Mouse (Mus musculus) right cerebral cortex, postnatal 10 days (tissue): Measurements from ENCODE around the gene Tril.
A peak's percentile ranks its signal among the peaks of the same experiment; 100 is the strongest.

Experiments
- DNase-seq, 2 experiments: peaks; one replicate each; pipeline ENCODE4 v3.0.0; 2021; ENCODE audit warnings: low spot score in 2 of 2

Tril gene

DNA sequence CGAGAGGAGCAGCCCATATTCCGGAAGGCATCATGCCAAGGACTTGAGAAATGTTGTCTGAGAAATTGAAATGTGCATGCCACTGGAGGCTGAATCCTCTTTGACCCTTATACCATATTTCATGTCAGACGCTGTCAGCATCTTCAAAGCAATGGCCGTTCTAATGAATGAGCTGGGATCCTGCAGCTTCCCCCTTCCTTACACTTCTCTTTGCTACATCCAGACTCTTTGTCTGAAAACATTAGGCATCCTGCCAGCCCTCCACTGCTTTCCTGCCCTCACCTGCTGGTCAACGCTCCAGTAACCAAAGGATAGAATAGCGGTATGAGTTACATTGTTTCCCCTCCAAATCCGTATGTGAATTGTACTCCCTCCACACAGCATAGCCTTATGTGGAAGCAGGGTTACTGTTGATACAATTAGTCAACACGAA, 14.0 kb downstream of the Tril start:
- DNase-seq, result no peak

DNA sequence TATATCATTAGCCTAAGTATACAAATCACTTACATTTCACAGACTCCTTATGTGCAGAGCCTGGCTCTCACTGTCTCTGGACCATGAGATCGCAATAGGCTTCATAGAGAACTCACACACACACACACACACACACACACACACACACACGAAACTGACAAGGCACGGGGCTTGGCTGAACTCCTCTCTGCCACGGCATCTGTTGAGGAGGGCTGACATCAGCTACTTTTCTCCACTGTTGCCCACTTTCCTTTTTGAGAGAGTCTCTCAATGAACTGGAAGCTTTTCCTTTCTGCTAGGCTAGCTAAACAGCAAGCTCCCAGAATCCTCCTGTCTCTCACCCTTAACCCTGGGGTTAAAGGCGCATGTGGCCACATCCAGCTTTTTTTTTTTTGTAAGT, 14.6 kb downstream of the Tril start:
- peak in 1 of 2 experiments; percentile 42 for DNase-seq

DNA sequence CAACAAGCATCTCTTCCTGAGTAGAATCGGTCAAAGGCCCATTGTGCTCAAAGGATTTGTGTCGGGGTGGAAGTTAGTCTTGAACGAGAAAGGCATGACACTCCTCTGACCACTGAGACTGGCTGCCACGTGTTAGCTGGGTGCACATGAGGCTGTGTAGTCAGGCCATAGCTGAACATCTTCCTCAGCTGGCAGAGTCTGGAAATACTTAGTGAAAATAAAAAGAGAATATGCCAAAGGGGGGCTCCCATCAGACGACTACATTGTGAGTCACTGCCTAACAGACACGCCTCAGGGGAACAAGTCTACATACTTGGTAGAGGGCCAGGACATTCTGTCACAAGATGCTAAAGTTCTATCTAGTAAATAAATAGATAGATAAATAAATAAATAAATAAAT, 16.5 kb downstream of the Tril start:
- DNase-seq, result no peak

DNA sequence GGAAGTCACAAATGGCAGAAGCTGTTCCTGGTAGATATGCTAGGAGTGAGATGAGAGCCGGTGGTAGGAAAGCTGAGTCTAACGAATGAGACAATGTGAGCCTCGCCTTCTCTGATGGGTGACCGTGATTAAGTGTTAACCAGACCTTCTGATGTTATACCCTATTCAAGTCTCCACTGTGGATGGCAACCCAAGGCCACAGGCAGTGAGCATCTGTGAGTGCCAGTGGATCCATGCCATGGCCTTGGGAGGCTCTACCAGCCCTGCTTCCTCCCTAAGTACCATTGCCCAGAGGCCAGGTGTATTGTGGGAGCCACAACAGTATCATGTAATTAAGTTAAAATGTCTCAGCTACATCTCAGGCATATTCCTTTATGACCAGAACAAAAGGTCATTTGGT, 17.1 kb downstream of the Tril start:
- DNase-seq, result no peak

DNA sequence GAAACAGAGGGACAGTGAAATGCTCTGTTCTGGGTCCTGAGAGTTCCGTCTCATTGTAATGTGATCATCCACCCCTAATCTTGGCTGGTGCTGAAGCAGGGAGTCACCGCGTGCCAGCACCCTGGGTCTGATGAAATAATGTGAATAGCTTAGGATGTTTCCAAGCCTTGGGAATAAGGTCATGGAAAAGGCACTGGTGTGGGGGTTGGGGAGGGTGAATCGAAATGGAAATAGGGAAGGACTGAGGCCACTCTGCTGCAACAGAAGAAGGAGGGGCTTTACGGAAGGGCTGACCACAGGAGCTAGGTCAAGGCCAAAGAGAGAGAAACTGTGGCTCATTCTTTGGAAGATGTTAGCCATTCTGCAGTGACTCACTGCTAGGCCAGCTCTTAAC, 18.7 kb downstream of the Tril start:
- DNase-seq, result peak; percentile 61 to 65

DNA sequence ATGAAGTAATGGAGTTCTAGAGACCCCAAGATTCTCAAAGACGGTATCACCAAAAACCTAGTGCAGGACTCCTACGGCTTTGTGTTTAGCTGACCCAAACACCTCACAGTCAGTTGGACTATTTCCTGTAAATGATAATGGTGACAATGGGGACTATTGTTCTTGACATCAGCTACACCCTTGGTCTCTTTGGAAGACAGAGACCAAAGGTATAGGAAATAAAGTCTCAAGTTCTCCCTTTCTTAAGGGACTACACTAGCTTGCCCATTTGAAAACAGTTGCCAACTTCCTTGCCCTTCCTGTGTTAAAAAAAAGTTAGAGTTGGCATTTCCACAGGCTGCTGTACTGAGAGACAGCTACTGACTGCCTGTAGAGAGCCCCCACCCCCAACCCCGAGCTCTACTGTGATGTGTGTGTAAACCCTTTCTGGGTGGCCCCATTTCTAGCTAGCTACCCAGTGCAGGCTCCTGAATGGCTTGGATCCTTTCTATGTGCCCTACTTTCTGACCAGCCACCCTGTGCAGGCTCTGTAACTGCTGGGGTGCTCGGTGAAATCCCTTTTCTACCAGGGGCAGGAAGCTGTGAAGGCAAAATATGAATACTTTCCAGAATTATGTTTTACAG, 19.2 kb downstream of the Tril start:
- DNase-seq, result peak; percentile 75 to 80

DNA sequence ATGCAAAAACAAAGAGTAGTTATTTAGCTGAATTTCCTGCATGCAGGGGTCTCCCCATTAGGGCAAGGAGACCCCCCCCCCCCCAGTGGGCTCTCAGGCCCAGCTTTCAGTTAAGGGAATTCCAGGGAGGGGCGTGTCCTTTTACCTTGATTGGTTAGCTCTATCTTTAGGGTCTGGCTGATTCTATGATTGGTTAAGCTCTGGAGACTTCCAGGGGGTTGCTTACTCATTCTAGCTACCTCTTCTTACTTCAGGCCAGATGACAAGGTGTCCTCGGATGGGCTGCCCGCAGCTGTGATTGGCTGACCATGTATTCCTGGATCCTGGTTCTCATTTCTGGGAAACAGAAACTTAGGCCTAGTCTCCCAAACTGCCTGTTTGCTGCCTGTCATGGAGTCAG, 21.8 kb downstream of the Tril start:
- no peak for DNase-seq

DNA sequence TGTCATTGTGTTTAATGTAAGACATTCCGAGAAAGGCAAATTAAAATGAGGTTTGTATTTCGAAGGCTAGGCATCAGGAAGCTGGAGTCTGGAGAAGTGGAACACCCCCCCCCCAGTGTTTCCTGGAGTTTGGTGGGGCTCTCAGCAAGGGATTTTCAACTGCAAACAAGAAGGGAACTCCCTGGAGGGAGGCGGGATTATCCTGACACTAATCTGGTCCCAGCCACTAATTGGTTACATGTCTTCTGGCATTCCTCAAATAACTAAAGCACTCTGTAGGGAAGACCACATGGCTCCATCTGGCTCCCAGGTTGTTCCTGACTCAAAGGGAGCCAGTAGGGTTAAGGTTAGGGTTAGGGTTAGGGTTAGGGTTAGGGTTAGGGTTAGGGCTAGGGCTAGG, 23.8 kb downstream of the Tril start:
- DNase-seq, result no peak

DNA sequence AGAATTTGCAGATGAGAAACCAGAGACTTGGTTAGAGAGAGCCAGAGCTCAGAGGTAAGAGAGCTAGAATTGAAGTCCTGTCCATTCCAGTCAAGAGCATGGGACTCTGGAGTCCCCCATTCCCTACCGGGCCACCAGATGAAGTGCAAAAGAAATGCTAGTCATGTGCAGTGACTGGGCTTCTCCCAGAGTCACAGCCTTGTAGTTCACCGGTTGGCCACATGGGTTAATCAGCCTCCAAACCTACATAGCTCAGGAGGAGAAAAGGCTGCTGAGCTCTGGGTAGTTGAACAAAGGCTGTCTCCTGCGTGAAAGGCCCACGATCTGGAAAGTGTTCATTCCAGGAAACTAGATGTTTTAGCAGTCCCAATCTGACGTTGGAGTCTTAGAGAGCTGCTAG, 24.8 kb downstream of the Tril start:
- peak; percentile 43 to 54 for DNase-seq

DNA sequence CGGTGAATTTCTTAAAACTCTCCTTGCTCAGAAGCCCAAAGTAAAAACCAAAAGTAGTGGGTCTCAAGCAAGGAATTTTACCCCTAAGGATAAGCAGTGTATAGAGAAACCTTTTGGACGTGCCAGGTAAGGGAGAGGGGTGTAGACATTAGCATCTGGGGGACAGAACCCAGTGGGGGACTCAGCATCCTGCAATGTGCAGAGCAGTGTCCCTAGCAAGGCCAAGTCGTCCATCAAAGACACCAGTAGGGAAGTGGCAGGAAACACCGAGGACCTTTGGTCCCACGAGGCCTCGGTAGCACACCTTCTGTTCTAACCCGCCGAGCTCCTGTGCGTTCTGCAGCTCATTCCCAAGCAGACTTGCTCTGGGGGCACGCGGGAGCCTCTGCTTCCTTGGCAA, 25.6 kb downstream of the Tril start:
- DNase-seq, result peak in 1 of 2 experiments; percentile 26

DNA sequence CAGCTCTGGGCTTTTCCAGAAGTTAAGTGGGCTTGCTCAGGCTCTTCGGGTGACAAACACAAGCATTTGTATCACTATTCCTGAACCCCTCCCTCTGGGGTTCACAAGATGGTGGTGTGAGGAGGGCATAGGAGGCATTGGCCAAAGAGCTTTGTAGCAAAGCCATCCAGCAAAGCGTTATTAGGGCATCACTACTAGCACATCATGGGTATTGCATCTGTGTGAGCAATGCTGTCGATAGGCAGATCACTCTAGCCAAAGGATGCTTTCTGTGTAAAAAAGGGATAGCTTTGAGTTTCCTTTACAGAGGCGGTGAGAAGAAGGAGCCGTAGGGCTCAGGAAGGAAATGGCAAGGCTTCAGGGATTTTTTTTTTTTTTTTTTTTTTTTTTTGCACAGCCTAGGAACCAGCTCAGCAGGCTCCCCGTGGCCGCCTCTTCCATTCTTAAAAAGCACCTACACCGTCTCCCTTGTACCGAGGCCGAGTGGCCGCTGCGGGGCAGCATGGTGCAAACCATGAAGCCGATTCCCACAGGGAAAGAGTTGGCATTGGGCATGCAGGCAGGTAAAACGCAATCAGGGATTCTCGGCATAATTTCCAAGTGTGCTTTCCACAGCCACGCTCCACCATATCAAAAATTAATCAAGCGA, 26.2 kb downstream of the Tril start:
- peak; percentile 91 to 93 for DNase-seq

DNA sequence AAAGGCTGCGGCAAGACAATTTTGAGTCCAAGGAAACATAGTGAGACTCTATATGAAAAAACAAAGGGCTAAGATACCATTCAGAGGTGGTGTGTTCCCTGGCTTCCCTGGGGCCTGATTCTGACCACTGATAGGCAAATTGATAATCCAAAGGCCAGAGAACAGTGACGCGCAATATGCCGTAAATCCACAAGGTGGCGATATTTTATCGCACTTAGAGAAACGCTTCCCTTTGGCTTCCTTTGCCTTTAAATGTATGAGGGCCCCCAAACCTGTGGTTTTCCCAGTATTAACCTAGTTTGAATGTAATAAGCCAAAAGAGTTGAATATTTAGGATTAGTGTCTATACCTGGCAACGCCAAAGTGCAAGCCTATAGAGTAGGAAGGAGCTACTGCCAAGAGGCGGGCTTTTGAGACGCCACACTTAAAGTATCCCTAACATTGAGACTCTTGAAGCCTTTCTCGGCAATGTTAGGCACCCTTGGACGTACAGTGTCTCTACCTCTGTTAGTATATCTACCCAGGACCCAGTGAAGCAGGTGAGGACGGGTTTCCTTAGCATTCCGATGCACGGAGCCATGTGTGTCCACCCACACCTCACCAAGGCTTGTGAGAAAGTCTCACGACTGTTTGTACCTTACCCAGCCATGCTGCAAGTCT, 37.6 kb downstream of the Tril start:
- DNase-seq, result peak; percentile 62 to 77

DNA sequence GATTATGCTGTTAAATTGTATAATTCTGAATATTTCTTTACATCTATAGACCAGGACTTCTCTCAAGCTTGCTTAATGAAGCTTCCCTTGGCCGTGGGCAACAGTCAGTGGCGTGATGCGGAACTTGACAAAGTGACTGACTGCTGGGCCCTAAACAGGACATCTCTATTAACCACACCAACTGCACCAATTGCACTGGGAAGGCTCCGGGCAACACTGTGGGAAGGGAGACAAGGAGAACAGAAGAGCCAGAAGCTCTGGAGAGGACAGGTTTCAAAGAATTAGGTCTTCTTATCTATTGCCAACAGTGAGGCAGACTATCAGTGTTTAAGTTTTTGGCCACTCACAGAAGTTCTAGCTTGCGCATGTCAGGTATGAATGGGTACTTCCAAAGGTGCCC, 38.4 kb downstream of the Tril start:
- no peak for DNase-seq

DNA sequence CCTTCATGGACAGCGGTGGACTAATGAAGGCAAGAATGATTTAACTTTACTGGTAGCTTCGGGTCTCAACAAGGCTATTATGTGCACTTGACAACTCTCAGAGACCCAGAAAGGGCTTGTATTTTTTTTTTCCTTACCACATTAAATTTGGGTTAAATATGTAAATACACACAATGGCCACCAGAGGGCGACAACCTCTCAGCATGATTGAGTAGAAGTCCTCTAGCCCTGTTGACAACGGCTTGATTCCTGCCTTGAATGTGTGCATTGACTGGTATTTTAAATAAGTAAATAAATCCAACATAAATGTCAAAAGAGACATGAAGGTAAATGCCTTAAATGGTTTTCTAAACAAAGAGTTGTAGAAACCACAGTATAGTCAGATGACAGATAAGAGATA, 39.5 kb downstream of the Tril start:
- DNase-seq, result peak in 1 of 2 experiments; percentile 73

DNA sequence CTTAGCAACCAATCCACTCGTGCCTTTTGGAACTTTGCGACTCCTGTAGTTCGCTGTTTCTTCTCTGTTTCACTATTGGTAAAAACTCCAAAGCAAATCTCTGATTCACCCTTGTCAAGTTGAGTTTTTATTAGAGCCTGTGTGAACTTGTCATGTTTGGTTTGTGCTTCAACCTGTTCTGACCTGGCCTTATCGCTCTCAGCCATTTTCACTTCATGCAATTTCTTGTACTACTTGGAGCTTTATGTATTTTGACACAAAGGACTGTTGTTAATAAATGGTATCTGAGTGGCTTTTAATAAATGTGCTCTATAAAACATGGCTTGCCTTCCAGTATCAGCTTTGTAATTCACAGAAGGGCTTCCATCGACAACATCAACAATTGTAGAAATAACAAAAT, 40.6 kb downstream of the Tril start:
- DNase-seq, result no peak

DNA sequence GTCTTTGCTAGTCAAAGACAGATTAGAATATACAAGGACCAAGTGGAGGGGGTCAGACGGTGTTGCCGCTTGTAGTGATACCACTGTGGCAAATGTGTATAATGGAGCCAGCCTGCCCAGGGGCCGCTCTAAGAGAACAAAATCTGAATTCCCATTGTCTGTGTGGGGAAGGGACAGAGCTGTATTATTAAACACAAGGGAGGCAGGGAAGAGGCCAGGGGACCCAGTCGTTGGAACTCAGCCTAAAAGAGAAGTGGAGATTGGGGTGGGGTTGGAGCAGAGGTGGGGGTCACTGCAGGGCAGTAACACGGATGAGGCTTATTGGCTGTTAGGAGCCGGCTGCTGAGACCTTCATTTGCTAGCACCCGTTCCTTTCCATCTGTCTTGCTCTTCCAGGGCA, 41.1 kb downstream of the Tril start:
- DNase-seq, result no peak

DNA sequence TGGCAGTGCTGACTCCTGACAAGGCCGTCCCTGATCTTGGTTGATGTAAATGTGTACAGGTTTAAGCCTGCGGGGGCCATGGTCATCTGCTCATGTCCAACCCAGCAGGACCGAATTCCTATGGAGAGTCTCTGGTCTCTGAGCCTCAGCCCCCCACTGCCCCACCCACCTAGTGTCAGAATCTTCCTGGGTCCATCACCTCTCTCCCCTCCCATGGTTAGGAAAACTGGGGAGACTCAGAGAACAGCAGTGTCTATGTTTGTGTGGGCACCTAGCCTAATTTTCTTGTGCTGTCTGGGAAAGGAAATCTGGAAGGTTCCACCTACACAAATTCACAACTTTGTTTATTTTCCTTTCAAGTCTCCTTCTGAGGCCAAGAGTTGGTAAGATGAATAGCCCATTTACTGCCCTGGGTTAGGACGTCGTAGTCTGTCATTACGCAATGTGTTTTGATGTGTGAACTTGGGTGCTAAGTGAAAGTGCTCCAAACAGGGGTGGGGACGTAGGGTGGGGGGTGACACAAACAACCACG, 42.1 kb downstream of the Tril start:
- DNase-seq, result no peak

DNA sequence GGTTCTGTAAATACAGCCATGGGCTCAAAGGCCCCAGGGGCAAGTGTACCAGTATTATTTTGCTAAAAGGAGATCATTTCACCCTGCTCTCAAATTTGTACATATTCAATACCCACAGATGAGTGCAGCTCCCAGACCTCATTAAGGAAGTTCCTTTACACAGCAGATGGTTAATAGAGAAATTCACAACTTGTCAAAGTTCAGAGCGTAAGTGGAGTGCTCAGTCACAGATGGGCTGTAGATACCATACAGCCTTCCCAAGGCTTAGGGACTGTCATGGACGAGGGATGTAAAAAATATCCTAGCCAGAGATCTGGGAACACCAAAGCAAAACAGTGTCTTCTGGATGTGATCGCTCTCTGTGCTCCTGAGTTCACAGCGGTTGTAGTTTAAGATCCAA, 52.4 kb downstream of the Tril start:
- DNase-seq, result no peak

DNA sequence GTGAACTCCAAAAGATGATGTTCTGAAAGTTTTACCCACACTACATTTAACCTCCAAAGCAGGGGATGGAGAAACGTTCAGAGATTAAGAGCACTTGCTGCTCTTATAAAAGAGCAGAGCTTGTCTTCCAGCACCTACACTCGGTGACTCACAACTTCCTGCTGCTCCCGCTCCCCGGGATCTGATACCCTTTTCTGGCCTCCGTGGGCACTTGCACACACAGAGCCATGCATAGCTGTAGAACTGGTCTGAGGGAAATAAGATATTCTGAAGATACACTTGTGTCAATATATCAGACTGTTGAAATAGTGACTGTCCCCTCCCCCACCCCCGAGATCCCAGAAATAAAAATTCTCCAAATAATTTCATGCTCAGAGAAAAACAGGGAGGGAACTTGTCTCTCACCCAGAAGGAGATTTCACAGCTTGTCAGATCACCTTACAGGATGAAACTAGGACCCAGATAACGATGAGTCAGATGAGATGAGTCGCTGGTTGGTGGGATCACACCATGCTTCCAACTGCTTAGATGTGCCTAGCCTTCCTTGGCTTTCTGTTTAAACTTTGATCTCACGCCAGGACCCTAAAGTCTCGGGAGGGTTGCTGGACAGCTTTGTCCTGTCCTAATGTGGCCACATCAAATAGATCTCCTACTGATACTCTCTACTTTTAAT, 54.3 kb downstream of the Tril start:
- DNase-seq, result no peak

DNA sequence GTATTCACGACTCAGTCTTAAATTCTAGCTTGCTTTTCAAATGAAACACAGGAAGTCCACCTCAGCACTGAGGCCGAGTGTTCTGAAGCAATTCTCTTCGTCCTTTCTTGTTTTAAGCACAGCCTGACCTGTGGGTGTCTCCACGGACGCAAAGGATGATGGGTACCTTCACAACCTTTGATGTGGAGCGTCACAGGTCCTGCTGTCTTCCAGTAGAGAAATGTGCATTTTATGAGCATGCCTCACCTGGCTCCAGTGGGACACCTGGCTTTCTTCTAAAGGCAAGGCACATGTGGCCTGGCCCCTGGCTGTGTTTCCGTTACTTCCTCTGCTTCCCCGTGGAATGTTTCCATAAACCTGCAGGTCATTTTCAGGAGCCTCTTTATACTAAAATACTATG, 54.9 kb downstream of the Tril start:
- no peak for DNase-seq
